Mouse (Mus musculus) E14TG2a.4 (cell line): Measurements from ENCODE around the gene Kdelr2.

Experiments used
- H3K27me3 ChIP-seq: 2 replicates; pipeline ENCODE4 v1.6.1; 2014; ENCODE audit warnings: low read length, control low read depth; ENCODE audit not compliant: insufficient read depth
- H3K36me3 ChIP-seq: 2 replicates; pipeline ENCODE4 v1.6.1; 2014; ENCODE audit warnings: low read length, control low read depth; ENCODE audit not compliant: insufficient read depth
- H3K4me1 ChIP-seq: replicated peaks from 2 replicates; pipeline ENCODE4 v1.6.1; 2014; ENCODE audit warnings: low read depth, low read length, control low read depth
- H3K4me3 ChIP-seq: replicated peaks from 2 replicates; pipeline ENCODE4 v1.5.1; 2014; ENCODE audit warnings: mild to moderate bottlenecking, low read length
- H3K9me3 ChIP-seq: 2 replicates; pipeline ENCODE4 v1.6.1; 2014; ENCODE audit warnings: low read length, control low read depth
- CTCF ChIP-seq: conservative IDR thresholded peaks from 2 replicates; pipeline ENCODE4 v1.5.1; 2014; ENCODE audit warnings: low read length
- NANOG ChIP-seq: IDR thresholded peaks from 2 replicates; pipeline ENCODE4 v1.6.1; 2014; ENCODE audit warnings: borderline replicate concordance, low read length, mixed read lengths
- POU5F1 ChIP-seq: IDR thresholded peaks from 2 replicates; pipeline ENCODE4 v1.6.1; 2014; ENCODE audit warnings: low read length, borderline replicate concordance

The Kdelr2 gene

GRCm38 (mm10) chr5:143422990-143423389 is 19.4 kb downstream of the Kdelr2 start:
- no peaks in the 10 kb centered on the region for H3K9me3 ChIP-seq
- no peak overlapping the region for H3K4me3 ChIP-seq
- peaks cover 31% of the 10 kb centered on the region for H3K4me1 ChIP-seq
- no peaks in the 10 kb centered on the region for H3K27me3 ChIP-seq
- TF ChIP-seq CTCF: no peak
- TF ChIP-seq NANOG: no peak
- no peak for TF ChIP-seq POU5F1
- H3K36me3 ChIP-seq: peaks cover 52% of the 10 kb centered on the region

GRCm38 (mm10) chr5:143423899-143424519 is 20.4 kb downstream of the Kdelr2 start:
- Histone ChIP-seq H3K4me1 (peaks cover 31% of the 10 kb centered on the region), H3K4me3 (no peak overlapping the region), H3K9me3 (no peaks in the 10 kb centered on the region), H3K27me3 (no peaks in the 10 kb centered on the region), H3K36me3 (peaks cover 42% of the 10 kb centered on the region)
- peak; percentile 78 for TF ChIP-seq CTCF
- no peak for TF ChIP-seq NANOG

GRCm38 (mm10) chr5:143434421-143434820 is 30.8 kb downstream of the Kdelr2 start:
- no peak overlapping the region for H3K4me3 ChIP-seq
- peaks cover 6% of the 10 kb centered on the region; the same call in 1 of the 2 replicates for H3K4me1 ChIP-seq
- no peaks in the 10 kb centered on the region for H3K27me3 ChIP-seq
- TF ChIP-seq POU5F1 (no peak), CTCF (peak; percentile 70), NANOG (no peak)
- H3K9me3 ChIP-seq: no peaks in the 10 kb centered on the region
- no peaks in the 10 kb centered on the region for H3K36me3 ChIP-seq

- Histone ChIP-seq H3K4me3 (no peak overlapping the region), H3K9me3 (no peaks in the 10 kb centered on the region), H3K36me3 (no peaks in the 10 kb centered on the region), H3K4me1 (no peaks in the 10 kb centered on the region), H3K27me3 (no peaks in the 10 kb centered on the region)
- TF ChIP-seq CTCF (no peak), POU5F1 (no peak), NANOG (no peak)
Measured at GRCm38 (mm10) chr5:143441298-143441697, 37.7 kb downstream of the Kdelr2 start.

GRCm38 (mm10) chr5:143441753-143442152 is 38.1 kb downstream of the Kdelr2 start:
- TF ChIP-seq NANOG: no peak
- no peak for TF ChIP-seq CTCF
- no peak for TF ChIP-seq POU5F1
- no peaks in the 10 kb centered on the region for H3K36me3 ChIP-seq
- no peaks in the 10 kb centered on the region for H3K9me3 ChIP-seq
- no peak overlapping the region for H3K4me3 ChIP-seq
- H3K27me3 ChIP-seq: no peaks in the 10 kb centered on the region
- no peaks in the 10 kb centered on the region for H3K4me1 ChIP-seq

- H3K9me3 ChIP-seq: peaks cover 13% of the 10 kb centered on the region
- peaks cover 20% of the 10 kb centered on the region; the same call in 1 of the 2 replicates for H3K4me1 ChIP-seq
- TF ChIP-seq CTCF (no peak), NANOG (no peak), POU5F1 (no peak)
- H3K4me3 ChIP-seq: peak overlapping the region; percentile 84
- peaks cover 9% of the 10 kb centered on the region for H3K36me3 ChIP-seq
- peaks cover 39% of the 10 kb centered on the region for H3K27me3 ChIP-seq
Measured at GRCm38 (mm10) chr5:143463671-143464070, 60.0 kb downstream of the Kdelr2 start.

GRCm38 (mm10) chr5:143464100-143464756 is 60.6 kb downstream of the Kdelr2 start, which contains the start of gene Daglb:
TSS of gene Daglb (plus strand) at chr5:143464584.
- TF ChIP-seq POU5F1: no peak
- no peak for TF ChIP-seq NANOG
- no peak for TF ChIP-seq CTCF
- Histone ChIP-seq H3K4me1 (peaks cover 20% of the 10 kb centered on the region; the same call in 1 of the 2 replicates), H3K36me3 (peaks cover 9% of the 10 kb centered on the region), H3K9me3 (peaks cover 9% of the 10 kb centered on the region), H3K4me3 (peak within 1 kb of the TSS; percentile 84), H3K27me3 (peaks cover 39% of the 10 kb centered on the region)

- TF ChIP-seq CTCF: no peak
- no peak for TF ChIP-seq POU5F1
- TF ChIP-seq NANOG: no peak
- Histone ChIP-seq H3K27me3 (peaks cover 39% of the 10 kb centered on the region), H3K4me1 (peaks cover 20% of the 10 kb centered on the region; the same call in 1 of the 2 replicates), H3K4me3 (peak overlapping the region; percentile 84), H3K36me3 (peaks cover 9% of the 10 kb centered on the region), H3K9me3 (peaks cover 3% of the 10 kb centered on the region)
Measured at GRCm38 (mm10) chr5:143464757-143465118, 61.1 kb downstream of the Kdelr2 start.
